Mouse (Mus musculus) heart, adult 11 months (tissue): ENCODE data around the gene Gm8104.
"Not testable (repeated sequence)": the region's sequence is repeated elsewhere in the genome, so short reads cannot be mapped to it uniquely, and the experiment has no call there.

Source experiments
- DNase-seq: peaks from one replicate; pipeline ENCODE4 v3.0.0; 2022

The Gm8104 gene

GRCm38 (mm10) chr14:43100301-43100700, at the start of gene Gm8104:
TSS of gene Gm8104 (plus strand) at chr14:43100601.
- peak; percentile 64 for DNase-seq

- peak; percentile 94 for DNase-seq
Observed at GRCm38 (mm10) chr14:43058063-43058462, 42.3 kb upstream of the Gm8104 start.

GRCm38 (mm10) chr14:43060179-43060578, 40.2 kb upstream of the Gm8104 start:
- peak; percentile 91 for DNase-seq

GRCm38 (mm10) chr14:43076543-43076942, 23.9 kb upstream of the Gm8104 start, which contains the start of gene Gm8094:
TSS of gene Gm8094 (minus strand) at chr14:43076643.
- not testable (repeated sequence) for DNase-seq

GRCm38 (mm10) chr14:43084936-43085730, 15.3 kb upstream of the Gm8104 start:
- DNase-seq: peak; percentile 88

GRCm38 (mm10) chr14:43089103-43089919, 11.1 kb upstream of the Gm8104 start:
- not testable (repeated sequence) for DNase-seq

GRCm38 (mm10) chr14:43119673-43120072, 19.3 kb downstream of the Gm8104 start:
- peak; percentile 85 for DNase-seq

- not testable (repeated sequence) for DNase-seq
Observed at GRCm38 (mm10) chr14:43126286-43126685, 25.9 kb downstream of the Gm8104 start.
